Mouse (Mus musculus): ENCODE results near the gene Mlec.

The Mlec gene

DNA sequence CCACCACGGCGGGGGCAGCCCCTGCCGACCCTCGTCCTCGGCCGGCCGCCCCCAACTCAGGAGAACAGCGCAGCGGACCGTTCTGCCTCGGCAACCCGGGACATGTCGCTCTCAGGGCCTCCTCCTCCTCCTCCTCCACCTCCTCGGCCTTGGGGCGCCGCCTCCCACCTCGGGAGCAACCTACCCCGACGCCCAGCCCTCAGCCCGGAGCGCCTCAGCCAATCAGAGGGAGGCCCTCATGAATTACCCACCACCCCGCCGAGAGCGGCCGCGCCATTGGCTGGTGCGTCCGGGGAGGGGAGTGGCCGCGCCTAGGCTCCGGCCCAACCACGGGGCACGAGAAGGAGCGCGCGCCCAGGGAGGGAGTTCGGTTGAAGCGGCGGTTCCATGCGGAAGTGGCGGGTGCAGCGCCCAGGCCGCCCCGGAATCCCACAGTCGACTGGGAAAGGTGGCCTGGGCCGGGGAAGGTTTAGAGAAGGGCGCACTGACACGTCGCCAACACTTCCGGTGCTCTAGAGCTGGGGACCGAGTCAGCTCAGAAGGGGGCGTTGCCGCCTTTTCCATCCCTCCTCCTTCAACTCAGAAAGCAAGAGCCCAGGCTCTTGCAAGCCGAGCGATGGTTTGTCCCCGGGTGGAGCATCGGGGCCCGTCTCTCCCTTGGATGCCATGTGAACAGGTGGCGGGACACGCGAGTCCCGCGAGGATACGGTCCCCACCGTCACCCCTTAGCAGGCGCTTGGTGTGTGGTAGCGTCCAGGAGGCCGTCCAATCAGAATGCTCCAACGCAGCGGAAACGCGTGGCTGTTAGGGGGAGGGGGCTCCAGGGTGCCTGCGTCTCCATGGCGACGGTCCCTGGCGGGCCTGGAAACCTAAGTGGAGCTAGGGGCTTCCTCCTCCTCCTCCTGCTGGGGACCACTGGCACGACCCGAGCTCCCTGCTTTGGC is at the start of gene Mlec:
Gene Mlec, minus strand, starts transcription at position 140 of the 944 bp plus-strand sequence.
- in situ Hi-C loops (cut with MboI, MseI), result no loop called here

DNA sequence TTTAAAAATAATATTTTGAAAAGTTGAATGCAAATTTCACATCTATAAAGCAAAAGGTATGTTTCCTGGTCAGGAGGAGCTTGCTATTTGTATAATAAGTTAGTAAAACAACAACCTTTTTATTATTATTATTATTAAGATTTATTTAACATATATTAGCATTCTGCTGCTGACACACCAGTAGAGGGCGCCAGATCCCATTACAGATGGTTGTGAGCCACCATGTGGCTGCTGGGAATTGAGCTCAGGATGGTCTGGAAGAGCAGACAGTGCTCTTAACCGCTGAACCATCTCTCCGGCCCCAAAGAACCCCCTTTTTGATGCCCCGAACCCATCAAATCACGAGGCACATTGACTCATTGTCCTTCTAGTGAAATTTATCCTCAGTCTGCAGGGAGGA is 49.3 kb upstream of the Mlec start:
- in situ Hi-C loops (cut with MboI, MseI), result no loop called here

DNA sequence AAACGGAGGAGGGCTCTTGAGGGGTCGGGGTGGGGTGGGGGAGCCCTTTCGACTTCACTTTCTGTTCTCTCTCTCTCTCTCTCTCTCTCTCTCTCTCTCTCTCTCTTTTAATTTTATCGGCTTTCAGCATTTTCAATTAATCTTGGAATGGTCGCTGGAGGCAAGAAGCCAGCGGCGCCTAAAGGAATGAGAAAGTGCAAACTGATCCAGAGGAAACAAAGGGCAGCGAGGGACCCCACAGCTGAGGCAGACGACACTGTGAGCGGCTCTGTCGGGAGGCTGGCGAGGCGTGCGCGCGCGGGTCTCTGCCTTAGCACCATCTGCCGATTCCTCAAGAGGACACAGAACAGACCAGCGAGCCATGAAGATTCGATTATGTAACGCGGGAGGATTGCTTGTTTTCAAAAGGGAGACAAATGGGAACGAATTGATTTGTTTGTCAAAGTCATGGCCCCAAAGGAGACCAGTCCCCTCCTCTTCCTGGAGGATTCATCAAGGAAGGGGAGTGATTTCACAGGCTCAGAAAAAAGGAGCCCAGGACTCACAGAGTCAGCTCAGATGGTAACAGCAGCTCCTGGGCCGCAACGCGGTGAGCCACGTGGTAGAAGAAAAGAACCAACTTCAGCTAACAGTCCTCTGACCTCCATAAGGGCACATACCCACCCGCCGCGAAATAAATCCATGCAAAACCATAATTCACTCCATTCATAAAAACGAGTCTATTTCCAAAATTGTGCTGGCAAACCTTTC is 46.8 kb upstream of the Mlec start:
- in situ Hi-C loops (cut with MboI, MseI), result no loop called here

DNA sequence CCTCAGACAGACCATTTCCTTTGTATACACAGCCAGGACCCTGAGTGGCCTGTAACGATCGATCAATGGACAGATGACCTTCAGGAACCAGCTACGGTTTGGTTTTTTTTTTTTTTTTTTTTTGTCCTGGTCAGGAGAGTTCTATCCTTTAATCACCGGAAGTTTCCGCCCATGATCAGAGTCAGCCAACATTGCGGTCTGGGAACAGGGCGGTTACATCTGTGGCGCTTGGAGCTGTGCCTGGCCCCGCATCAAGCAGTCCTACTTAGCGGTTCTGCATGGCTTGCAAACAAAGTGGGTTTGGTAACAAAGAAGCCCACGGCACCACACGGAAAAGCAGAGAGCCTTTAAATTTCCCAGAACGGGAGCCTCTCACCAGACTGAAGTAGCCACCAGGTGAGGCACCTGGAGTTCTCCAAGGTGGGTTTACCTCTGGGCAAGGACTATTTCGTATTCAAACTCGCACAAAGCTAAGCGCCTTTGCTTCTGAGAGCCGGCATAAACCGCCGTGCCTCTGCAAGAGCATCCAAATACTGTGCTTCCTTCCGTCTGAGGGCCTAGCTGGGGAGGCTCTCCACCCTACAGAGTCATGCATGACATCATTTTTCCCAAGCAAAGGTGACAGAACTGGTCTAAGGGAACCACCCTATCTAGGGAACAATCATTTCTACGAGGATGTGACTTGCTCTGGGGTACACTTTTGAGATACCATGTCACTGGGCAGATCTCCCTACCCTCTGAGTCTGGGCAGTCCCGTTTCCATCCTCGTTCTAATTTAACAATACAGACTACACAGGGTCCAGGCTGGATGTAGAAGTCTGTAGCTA is 46.0 kb upstream of the Mlec start:
- in situ Hi-C loops (cut with MboI, MseI), result no loop called here

DNA sequence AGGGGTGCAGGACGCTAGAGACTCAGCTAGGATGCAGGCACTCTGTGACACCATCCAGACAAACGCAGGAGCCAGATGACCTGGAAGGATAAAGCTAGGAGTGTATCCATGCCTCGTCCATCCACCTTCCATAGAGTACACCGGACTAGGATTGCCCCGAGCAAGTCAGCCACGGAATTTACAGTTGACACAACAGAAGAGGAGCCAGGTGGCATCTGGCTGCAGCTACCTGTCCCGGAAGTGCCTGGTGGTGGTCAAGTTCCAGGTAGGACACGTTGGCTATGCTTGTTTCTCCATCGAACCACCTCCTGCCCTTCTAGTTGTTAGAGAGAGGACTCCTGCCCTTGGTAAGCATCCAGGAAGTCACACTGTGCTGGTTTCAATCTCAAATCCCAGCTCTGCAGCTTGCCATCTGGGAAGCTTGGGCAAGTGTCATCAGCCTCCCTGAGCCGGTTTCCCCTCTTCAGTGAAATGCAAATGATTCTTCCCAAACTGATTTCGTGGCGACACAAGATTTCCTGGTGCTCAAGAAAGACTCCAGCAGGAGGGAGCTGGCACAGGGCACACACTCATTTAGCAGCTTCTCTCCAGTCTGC is 36.7 kb upstream of the Mlec start:
- in situ Hi-C loops (cut with MboI, MseI), result no loop called here

DNA sequence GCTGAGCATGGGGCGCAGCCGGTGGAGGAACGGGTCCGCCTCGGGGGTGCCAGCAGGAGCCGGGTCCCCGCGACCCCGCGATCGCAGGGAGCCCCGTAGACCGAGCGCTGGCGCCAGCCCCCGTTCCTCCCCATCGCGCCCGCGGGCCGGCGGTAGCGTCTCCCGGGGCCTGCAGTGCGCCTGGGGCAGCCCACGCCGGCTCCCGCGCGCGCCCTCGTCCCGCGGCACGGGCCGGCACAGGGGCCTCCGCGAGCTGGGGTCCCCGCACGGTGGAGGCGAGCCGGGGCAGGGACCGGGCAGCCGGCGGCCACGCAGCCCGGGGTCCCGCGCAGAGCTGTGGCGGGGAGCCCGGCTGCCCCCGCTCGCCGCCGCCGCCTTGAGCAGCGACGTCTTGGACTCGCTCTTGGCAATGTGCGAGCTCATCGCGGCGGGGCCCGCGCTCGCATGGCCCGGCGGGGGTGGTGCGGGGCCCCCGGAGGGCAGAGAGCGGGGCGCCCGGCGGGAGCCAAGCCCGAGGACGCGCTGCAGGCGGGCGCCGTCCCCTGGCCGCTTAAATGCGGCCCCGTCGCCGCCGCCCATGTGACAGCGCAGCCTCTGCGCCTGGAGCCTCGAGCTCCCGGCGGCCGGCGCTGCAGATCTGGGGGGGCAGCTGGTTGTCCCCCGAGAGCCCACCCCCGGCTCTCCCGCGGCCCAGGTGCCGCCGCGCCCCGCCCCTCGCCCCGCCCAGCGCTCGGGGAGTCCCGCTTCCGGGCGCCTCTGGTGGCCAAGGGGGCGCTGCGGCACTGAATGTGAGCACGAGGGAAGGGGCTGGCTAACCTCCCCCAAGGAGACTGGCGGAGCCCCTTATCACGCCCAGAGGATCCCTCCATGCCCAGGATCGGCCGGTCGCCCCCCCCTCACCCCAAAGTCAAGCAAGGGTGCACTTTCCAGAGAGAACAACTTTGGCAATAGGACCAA is 36.0 kb upstream of the Mlec start, which contains the start of gene Cabp1:
Gene Cabp1, minus strand, starts transcription at position 713 of the 957 bp plus-strand sequence.
- in situ Hi-C loops (cut with MboI, MseI), result no loop called here

DNA sequence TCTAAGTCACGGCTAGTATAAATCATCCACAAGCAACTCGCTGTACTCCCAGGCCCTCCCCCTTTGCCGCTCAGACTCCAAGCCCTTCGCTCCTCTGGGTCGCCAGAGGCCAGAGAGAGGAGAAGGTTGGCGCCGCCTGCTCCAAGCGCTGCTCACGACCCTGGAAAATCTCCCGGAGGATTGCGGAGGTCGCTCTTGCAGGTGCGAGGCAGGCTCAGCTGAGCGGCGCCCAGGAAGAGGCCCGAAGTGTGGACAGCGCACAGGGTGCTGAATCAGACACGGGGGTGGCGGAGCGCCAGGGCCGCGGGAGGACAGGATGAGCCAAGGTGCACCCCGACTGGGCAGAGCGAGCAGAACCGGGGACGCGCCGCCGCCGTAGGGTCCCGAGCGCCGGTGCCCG is 35.2 kb upstream of the Mlec start:
- in situ Hi-C loops (cut with MboI, MseI), result no loop called here

DNA sequence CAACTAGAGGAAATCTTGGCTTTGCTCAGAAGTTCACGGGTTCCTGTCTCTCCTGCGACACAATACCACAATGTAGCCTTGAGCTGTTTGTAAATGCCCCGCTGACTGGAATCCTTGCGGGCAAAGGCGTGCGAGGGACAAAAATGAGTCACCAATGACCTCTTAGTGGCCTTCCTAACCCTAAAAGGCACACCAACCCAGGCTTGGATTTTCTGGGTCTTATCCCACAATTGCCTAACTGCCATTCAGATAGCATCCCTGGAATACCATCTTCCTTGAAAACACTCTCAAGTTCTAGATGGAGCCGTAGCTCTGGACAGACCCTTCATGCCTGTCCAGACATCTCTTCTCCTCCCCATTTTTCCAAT is 34.8 kb upstream of the Mlec start:
- in situ Hi-C loops (cut with MboI, MseI), result no loop called here

DNA sequence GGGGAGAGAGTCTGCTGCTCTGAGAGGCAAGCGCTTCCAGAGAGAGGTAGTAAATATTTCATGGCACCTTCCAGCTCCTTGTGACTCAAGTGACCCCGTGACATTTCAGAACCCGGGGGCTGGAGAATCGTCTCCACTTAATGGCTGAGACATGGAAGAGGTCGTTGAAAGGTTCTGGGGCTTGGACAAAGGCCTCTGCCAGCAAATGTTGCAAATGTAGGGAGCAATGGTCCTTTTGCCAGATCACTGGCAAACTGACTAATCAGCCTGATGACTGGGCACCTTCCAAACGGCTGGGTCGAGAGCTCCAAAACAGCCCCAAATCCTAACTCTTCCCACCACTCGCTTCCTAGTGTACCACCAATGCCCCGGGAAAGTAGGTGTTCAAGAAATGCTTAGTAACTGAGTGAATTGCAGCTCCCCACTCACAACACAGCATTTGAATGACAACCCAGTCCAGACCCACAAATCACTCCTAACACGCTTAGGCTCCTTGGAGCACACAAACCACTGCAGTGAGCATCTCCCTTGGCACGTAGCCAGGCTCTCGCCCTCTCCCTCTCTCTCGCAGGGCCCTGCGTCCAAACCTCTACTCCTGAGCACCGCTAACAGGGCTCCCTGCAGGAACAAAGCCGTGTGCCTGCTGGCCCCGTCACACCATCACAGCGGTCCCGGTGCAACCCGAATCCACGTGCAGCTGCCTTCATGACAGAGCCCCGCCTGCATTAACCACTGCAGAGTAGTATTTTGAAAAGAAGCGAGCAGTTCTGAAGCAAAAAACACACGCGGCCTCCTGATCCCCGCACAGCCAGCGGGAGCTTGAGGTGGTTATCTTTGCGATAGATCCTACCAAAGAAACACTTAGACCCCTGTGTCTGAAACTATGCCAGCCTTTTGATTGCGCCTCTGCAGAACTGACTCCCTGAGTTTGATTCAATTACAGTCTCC is 34.2 kb upstream of the Mlec start:
- in situ Hi-C loops (cut with MboI, MseI), result no loop called here

DNA sequence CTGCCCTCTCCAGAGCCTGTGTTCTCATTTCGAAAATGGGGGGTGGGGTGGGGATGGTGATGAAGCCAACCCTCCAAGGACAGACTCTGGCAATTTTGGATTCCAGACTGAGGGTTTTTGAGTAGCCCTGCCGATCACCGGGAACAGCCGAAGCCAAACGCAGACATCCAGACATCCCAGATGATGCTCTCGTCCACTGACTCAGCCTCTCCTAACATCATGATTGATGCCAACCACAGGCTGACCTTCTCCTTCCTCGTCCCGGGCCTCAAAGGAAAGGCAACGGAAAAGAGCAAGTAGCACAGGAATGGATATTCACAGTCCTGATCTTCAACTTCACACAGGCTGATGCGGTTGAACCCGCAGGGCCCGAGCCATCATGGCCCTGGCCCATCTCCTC is 32.1 kb upstream of the Mlec start:
- in situ Hi-C loops (cut with MboI, MseI), result no loop called here

DNA sequence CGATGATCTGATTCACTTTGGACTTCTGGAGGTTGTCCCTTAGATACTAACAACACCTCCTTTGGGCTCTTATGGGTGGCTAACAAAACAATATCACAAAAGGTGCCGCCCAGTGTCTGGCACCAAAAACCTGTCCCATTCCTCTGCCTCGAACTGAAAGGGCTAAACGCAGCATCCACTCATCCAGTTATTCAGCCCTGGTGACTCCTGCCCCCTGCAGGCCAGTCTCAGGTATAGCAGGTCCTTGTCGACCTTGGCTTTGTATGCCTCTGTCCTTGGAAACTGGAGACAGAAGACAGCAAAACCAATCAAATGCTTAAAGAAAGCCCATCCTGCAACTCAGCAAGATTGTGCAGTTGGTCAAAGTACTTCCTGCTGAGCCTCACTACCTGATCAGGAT is 30.8 kb upstream of the Mlec start:
- in situ Hi-C loops (cut with MboI, MseI), result loop anchor here (5.0 kb wide), 1 partner anchor 43 kb away; no protein-coding TSS in a partner anchor

DNA sequence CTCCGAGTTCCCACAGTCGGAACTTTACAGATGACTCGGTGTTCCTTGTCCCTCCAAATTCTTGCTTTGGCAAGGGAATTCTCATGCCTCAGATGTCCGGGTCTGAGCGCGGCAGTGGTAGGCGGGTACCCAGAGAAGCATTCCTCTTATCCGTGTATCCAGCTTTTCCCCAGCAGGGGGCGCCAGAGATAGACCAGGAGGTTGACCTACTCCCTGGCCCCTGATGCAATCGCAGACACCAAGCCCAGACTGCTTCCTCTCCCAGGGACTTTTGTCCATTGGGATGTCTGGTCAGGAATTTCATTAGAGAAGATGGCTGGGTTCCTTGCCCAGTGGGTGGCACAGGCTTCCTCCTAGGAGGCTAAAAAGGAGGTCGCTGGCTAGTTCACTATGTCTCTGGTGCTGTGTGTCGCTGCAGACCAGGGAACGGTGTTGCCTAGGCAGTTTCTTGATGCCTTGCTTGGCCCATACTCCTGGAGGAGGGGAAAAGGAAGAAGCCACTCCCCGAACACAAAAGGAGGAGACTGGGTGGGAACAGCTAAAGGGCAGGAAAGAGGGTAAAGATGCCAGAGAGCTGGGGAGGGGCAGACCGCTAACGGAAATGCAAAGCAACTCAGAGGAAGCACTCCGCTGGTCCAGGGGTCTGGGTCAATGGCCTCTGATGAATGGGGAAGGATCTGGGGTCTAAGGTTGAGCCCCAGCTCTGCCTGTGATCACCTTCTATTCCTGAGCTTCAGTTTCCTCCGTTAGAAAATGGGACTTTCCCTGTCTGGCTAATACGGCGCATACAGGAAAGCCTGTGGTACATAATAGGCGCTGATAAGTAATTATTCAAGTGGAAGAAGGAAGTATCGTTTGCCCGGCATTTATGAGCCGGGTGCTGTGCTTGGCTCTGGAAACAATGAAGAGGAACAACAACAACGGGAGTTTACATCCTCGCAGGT is 29.5 kb upstream of the Mlec start:
- in situ Hi-C loops (cut with MboI, MseI), result loop anchor here (5.0 kb wide), 1 partner anchor 45 kb away; no protein-coding TSS in a partner anchor

DNA sequence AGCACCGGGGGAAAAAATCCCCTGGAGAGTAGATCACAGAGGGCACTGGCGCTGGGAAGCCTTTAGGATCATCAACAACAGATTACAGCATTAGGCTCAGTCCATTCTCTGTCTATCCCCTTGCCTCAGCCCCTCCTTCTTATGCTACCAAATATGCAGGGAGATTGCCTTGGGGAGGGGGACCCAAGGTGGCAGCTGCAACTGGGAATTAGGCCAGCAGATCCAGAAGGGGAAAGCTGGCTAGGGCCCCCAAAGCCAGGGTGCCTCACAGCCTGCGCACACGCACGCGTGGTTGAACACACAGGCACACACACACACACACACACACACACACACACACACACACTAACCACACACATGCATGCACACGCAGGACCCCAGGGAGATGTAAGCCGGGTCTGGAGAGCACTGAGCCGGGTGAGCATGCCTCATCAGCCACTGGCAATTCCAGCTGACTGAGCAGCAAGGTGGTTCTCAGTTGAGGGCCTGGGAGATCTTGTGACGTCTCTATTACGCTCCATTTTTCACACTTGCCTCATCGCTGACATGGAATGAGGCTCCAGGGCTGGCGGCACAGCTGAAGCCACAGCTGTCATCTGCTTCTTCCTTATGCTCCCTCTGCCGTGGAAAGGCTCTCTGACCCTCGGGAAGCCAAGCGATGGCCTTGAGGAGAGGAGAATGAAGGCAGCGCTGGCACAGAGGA is 28.5 kb upstream of the Mlec start:
- in situ Hi-C loops (cut with MboI, MseI), result loop anchor here (5.0 kb wide), 1 partner anchor 46 kb away; no protein-coding TSS in a partner anchor

DNA sequence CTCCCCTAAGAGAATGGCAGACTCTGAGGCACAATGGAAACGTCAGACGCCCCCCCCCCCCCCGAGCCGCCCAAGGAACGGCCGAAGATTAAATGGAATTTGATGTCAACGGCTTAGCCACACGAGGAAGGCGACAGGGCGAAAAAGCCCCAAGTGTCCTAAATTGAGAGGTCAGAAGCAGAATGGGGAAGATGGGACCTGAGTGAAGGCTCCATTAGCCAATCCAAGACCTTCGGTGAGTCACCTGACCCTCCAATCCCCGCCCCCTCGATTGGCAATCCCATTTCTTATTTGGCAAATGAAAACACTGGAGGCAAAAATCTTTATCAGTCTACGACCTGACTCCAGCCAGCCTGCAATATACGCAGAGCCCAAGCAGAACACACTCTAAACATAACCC is 26.7 kb upstream of the Mlec start:
- in situ Hi-C loops (cut with MboI, MseI), result loop anchor here (5.0 kb wide), 1 partner anchor 48 kb away; no protein-coding TSS in a partner anchor

DNA sequence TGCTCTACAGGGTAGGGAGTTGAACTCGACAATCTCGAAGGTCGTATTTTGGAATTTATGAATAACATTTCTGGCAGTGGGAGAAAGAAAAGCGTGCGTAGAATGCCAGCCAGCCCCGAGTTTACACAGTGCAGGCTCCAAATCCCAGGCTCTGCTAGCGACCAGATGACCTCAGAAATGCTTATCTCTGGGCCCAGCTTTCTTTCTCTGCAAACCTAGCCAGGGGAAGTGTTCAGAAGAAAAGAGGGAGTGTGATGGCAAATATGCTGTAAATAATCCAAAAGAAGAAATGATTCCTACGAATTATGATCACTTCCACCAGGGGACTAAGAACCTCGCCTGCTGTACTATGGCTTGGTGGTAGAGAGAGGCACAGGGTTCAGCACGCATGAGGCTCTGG is 25.5 kb upstream of the Mlec start:
- in situ Hi-C loops (cut with MboI, MseI), result no loop called here

DNA sequence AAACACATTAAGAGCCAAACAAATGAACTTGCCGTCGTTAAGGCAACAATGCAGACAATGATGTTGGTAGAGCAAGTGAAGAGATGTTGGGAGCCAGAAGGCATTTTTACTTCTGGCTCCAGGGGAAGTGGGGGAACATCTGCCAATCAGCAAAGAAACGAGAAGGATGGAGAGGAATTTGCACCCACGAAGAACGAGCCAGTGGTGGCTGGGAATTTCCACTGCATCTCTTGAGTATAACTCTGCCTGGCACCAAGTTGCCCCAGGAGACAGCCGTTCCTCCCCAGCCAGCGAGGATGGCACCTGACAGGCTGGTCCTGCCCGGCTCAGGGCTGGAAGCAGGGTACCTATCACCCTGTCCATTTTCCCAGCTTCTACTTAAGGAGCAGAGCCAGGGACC is 24.9 kb upstream of the Mlec start:
- in situ Hi-C loops (cut with MboI, MseI), result no loop called here

DNA sequence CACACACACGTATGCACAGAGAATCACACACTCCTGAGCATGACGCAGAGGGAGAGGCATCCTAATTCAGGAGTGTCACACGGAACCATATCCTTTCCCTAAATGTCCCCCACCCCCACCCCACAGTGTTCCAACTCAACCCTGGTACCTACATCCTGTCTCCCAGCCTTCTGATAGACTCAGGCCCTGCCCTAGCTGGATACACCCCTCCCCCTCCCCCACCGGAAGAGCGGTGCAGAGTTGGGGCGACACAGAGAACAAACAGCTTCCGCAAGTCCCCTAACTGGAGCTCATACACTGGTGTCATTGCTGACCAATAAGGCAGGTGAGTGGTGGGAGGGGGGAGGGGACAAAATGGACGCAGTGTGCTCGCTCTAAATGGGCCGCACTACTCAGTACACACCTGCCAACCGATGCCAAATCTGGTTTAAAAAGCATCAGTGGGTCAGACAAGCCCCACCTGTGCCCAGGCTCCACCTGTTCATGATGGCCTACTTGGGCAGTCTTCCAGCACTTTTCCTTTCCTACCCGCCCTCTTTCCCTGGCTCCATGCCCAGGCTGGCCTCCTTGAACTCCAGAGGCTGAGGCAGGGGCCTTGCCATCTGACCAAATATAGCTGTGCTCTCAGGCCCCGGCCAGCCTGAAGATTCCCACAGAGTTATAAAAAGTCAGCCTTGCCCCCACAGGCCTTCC is 23.4 kb upstream of the Mlec start:
- in situ Hi-C loops (cut with MboI, MseI), result no loop called here
